Comparison of ENCODE assay signal across 9 mouse cellular contexts in genomic region chr8:46311159-46311558, GRCm38 (mm10). TPM values are rescaled to one million over a fixed set of nuclear protein-coding genes. Genes with fewer than 3 reads are reported as not detected.
DNase-seq lines count a peak whose midpoint lies in the region; ATAC-seq and TF ChIP-seq lines count a peak whose summit lies in the region.
"Had no signal": no experiment of that assay in that cellular context is flagged by ENCODE, and none has a peak within 500 bp of the region (broad histone marks: within the 10 kb centered on the region; RNA-seq: fewer than 3 reads in every experiment).

No protein-coding gene starts in this region.

- no peaks in the 10 kb centered on the region for H3K79me2 ChIP-seq in MEL (ENCODE audit: control insufficient read depth, insufficient read depth, low read length, poor library complexity)

- no peak for TF ChIP-seq POLR2A in MEL (IDR thresholded peaks at IDR 0.05; ENCODE audit: control insufficient read depth in 1 of 2, insufficient read depth in 1 of 2, low read depth in 1 of 2, low read length in 2 of 2, poor library complexity in 1 of 2)
- no peak for TF ChIP-seq POLR2A in lung, adult 2 months (IDR thresholded peaks at IDR 0.05; ENCODE audit: borderline replicate concordance, extremely low read depth, low read depth, low read length)

- no peak overlapping the region for H3K4me2 ChIP-seq in forebrain, embryonic 13.5 days
- H3K4me2 ChIP-seq: limb, embryonic 12.5 days had no signal

- 10% methylated on average over 10 of the region's 10 CpGs for WGBS in forebrain, embryonic 13.5 days
- WGBS in lung, adult 2 months = 10% methylated on average over 10 of the region's 10 CpGs

- H3K9ac ChIP-seq in MEL (ENCODE audit: control insufficient read depth, low read depth, low read length, poor library complexity, severe bottlenecking) = 0 out of 2 replicates have a peak overlapping the region, but pooled peaks have one; percentile 0
- no peak overlapping the region for H3K9ac ChIP-seq in forebrain, embryonic 13.5 days
- H3K9ac ChIP-seq: limb, embryonic 12.5 days had no signal

- peak; percentile 97 for TF ChIP-seq RAD21 in MEL (IDR thresholded peaks at IDR 0.05; ENCODE audit: low read depth, low read length)

- peak; percentile 90 for DNase-seq in MEL (ENCODE audit: low read depth, low spot score)
- DNase-seq in c-Kit-positive CD71-positive TER-119-positive erythroid progenitor cells, embryonic 14.5 days (ENCODE audit: low spot score) = peak; percentile 82
- peak; percentile 34 for DNase-seq in heart, postnatal 25 days (ENCODE audit: low spot score)
- peak; percentile 79 to 87 for DNase-seq in layer of hippocampus, adult 2 months (ENCODE audit: low spot score in 2 of 2)
- peak; percentile 62 for DNase-seq in lung, adult 2 months
- DNase-seq in retina, postnatal 7 days (ENCODE audit: low read depth, low spot score) = peak; percentile 83
- DNase-seq in thymus, postnatal 36 days = peak; percentile 58

- no peak overlapping the region for H3K27ac ChIP-seq in MEL (ENCODE audit: control insufficient read depth, low read depth, low read length)
- no peak overlapping the region for H3K27ac ChIP-seq in forebrain, embryonic 13.5 days
- H3K27ac ChIP-seq in layer of hippocampus, adult 2 months = no peak overlapping the region
- H3K27ac ChIP-seq: limb, embryonic 12.5 days had no signal

- no peak overlapping the region for H3K4me3 ChIP-seq in MEL (ENCODE audit: control insufficient read depth in 1 of 2, insufficient read depth in 1 of 2, low read depth in 2 of 2, low read length in 2 of 2)
- no peak overlapping the region for H3K4me3 ChIP-seq in forebrain, embryonic 13.5 days
- no peak overlapping the region for H3K4me3 ChIP-seq in layer of hippocampus, adult 2 months
- no peak overlapping the region for H3K4me3 ChIP-seq in lung, adult 2 months (replicated peaks; ENCODE audit: extremely low read depth, low read depth, low read length)
- H3K4me3 ChIP-seq: limb, embryonic 12.5 days had no signal

- no peaks in the 10 kb centered on the region for H3K36me3 ChIP-seq in MEL (ENCODE audit: control insufficient read depth in 1 of 2, insufficient read depth in 2 of 2, low read length in 2 of 2)
- no peaks in the 10 kb centered on the region for H3K36me3 ChIP-seq in forebrain, embryonic 13.5 days (ENCODE audit: poor library complexity, severe bottlenecking)
- H3K36me3 ChIP-seq: limb, embryonic 12.5 days had no signal

- intact Hi-C loops in heart, postnatal 25 days (cut with DNase I) = loop anchor here (1.0 kb wide), 1 partner anchor 236 kb away; no protein-coding TSS in a partner anchor

- ATAC-seq in forebrain, embryonic 13.5 days = peak; percentile 71

- no peaks in the 10 kb centered on the region for H3K4me1 ChIP-seq in MEL (ENCODE audit: control insufficient read depth in 1 of 2, insufficient read depth in 2 of 2, low read length in 2 of 2)
- H3K4me1 ChIP-seq in forebrain, embryonic 13.5 days = no peaks in the 10 kb centered on the region
- no peaks in the 10 kb centered on the region for H3K4me1 ChIP-seq in lung, adult 2 months (ENCODE audit: control insufficient read depth, insufficient read depth, low read length)
- H3K4me1 ChIP-seq: limb, embryonic 12.5 days had no signal

- no peak for TF ChIP-seq EP300 in MEL (IDR thresholded peaks at IDR 0.05; ENCODE audit: low read depth in 1 of 2, low read length in 2 of 2)

- no peaks in the 10 kb centered on the region for H3K9me3 ChIP-seq in MEL (replicated peaks; ENCODE audit: insufficient read depth, low read length)
- no peaks in the 10 kb centered on the region for H3K9me3 ChIP-seq in forebrain, embryonic 13.5 days (replicated peaks)
- H3K9me3 ChIP-seq: limb, embryonic 12.5 days had no signal

- TF ChIP-seq CTCF in MEL (IDR thresholded peaks at IDR 0.05 in 2 of 3, conservative IDR thresholded peaks at IDR 0.05 in 1 of 3; ENCODE audit: control insufficient read depth in 1 of 3, insufficient read depth in 1 of 3, low read depth in 2 of 3, low read length in 3 of 3, poor library complexity in 1 of 3, severe bottlenecking in 1 of 3) = peak; percentile 86 to 98 (median 89)
- peak; percentile 97 for TF ChIP-seq CTCF in layer of hippocampus, adult 2 months (conservative IDR thresholded peaks at IDR 0.05)
- TF ChIP-seq CTCF in lung, adult 2 months (IDR thresholded peaks at IDR 0.05; ENCODE audit: insufficient read depth, low read length) = peak; percentile 86

- H3K27me3 ChIP-seq in MEL (ENCODE audit: control insufficient read depth in 1 of 2, insufficient read depth in 2 of 2, low read length in 2 of 2) = no peaks in the 10 kb centered on the region
- 0 out of 2 replicates have a peak, but pooled peaks cover 6% of the 10 kb centered on the region for H3K27me3 ChIP-seq in forebrain, embryonic 13.5 days

TF ChIP-seq in MEL, 35 proteins besides CTCF, POLR2A, EP300 and RAD21:
- TF ChIP-seq JUND (IDR thresholded peaks at IDR 0.05; ENCODE audit: low read depth, low read length) = no peak
- peak; percentile 44; the same call in 1 of the 2 replicates for TF ChIP-seq MAX (IDR thresholded peaks at IDR 0.05; ENCODE audit: low read length)
- peak; percentile 96 for TF ChIP-seq SMC3 (IDR thresholded peaks at IDR 0.05; ENCODE audit: low read depth, low read length)
- no peak for TF ChIP-seq RCOR1 (IDR thresholded peaks at IDR 0.05; ENCODE audit: low read depth, low read length)
- peak; percentile 29; the same call in 1 of the 2 replicates for TF ChIP-seq MXI1 (IDR thresholded peaks at IDR 0.05; ENCODE audit: low read depth, low read length)
- peak; percentile 91 for TF ChIP-seq ZC3H11A (IDR thresholded peaks at IDR 0.05; ENCODE audit: low read depth, low read length)
- TF ChIP-seq KAT2A (conservative IDR thresholded peaks at IDR 0.05; ENCODE audit: low read depth, low read length) = no peak
- TF ChIP-seq SIN3A (IDR thresholded peaks at IDR 0.05; ENCODE audit: low read length) = 0 out of 2 replicates have a peak, but pooled peaks have one; percentile 26
- peak; percentile 79 for TF ChIP-seq MYC (IDR thresholded peaks at IDR 0.05; ENCODE audit: low read depth, low read length)
TF ChIP-seq in MEL: peak in this region for 6.

RNA-seq across cellular contexts. Expression of gene Helt, which starts 16.7 kb away (rescaled TPM):
- total RNA-seq in MEL (2012; rRNA removed) = not detected in 2 replicates
- polyA plus RNA-seq in MEL (2012; ENCODE audit: insufficient read depth in 1 of 2, insufficient read length in 2 of 2, low read depth in 1 of 2, low replicate concordance in 2 of 2, missing spikeins in 1 of 2) = not detected
- 7.9 and 10.5 TPM in 2 replicates for polyA plus RNA-seq in forebrain, embryonic 13.5 days (2015; fragmentation: Nextera tagmentation; extraction: Ambion mirVana)
- total RNA-seq in heart, postnatal 25 days (2021) = 1 to 10 TPM; 1.6 to 2.2 TPM
- not detected for total RNA-seq in layer of hippocampus, adult 2 months (2021)
- polyA plus RNA-seq in lung, adult 2 months (2012; rRNA removed) = not detected in 2 replicates
- polyA plus RNA-seq: limb, embryonic 12.5 days had no signal

Comparison
In these comparisons a context has a peak if more than half of its experiments do, and no peak if none do; other contexts are left out.
1. DNase-seq: peak in every context shown above with its lines; median percentile 90 in MEL; 83 in layer of hippocampus, adult 2 months; 83 in retina, postnatal 7 days; 82 in c-Kit-positive CD71-positive TER-119-positive erythroid progenitor cells, embryonic 14.5 days; 62 in lung, adult 2 months; 58 in thymus, postnatal 36 days; 34 in heart, postnatal 25 days.